ENCODE assay signal across 9 mouse cellular contexts in the genomic region with DNA sequence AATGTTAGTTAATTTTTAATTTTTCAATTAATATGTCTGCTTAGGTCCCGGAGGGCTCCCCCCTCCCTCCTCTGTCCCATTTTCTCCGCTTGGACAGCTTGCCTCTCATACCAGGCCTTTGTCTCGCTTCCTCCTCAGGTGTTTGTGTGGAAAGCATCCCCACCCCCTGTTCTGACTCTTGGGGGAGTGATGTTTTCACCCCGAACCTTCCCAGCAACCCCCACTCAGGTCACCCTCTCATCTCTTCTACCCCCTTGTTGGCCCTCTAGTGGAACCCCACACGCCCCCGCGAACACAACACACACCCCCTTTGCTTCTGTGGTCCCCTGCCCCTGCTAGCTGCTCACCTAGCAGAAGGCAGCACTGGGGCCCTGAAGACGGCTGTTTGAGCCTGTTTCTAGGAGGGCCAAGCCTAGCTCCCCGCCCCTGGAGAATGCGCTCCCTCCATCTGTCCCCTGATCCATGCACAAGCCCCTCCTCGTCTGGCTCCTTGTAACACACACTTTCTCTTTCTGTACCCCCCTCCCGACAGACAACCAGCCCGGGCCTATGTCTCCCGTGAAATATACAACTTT. TPM values are rescaled to one million over a fixed set of nuclear protein-coding genes. Genes with fewer than 3 reads are reported as not detected.
DNase-seq lines count a peak whose midpoint lies in the region; TF ChIP-seq lines count a peak whose summit lies in the region.
"Had no signal": no experiment of that assay in that cellular context is flagged by ENCODE, and none has a peak within 500 bp of the region (broad histone marks: within the 10 kb centered on the region; RNA-seq: fewer than 3 reads in every experiment).

No protein-coding gene starts in this region.

- DNase-seq in heart, adult 18-20 months = peak; percentile 18 to 20
- no peak for DNase-seq in heart, postnatal 25 days (ENCODE audit: low spot score)
- peak; percentile 69 to 72 for DNase-seq in cerebellum, postnatal 14 days
- peak; percentile 25 to 31 for DNase-seq in heart, postnatal 14 days
- peak; percentile 35 to 45 for DNase-seq in layer of hippocampus, adult 18-20 months (ENCODE audit: low spot score in 2 of 2)
- peak; percentile 64 for DNase-seq in lung, postnatal 10 days
- DNase-seq in urinary bladder, adult 18-20 months (ENCODE audit: low spot score in 2 of 2) = no peak

- H3K27me3 ChIP-seq in small intestine, adult 2 months (ENCODE audit: control insufficient read depth, insufficient read depth, low read length) = no peaks in the 10 kb centered on the region

- 17% methylated on average over 14 of the region's 14 CpGs for WGBS in small intestine, adult 2 months

- intact Hi-C loops in heart, postnatal 25 days (cut with DNase I) = loop anchor here (5.0 kb wide), 1 partner anchor 60 kb away; no protein-coding TSS in a partner anchor
- intact Hi-C loops in heart, postnatal 14 days (cut with DNase I) = no loop called here

- no peak overlapping the region for H3K27ac ChIP-seq in small intestine, adult 2 months (ENCODE audit: insufficient read depth, low read depth, low read length)

- H3K36me3 ChIP-seq in small intestine, adult 2 months (ENCODE audit: control insufficient read depth, insufficient read depth, low read length) = no peaks in the 10 kb centered on the region

- no peak for TF ChIP-seq POLR2A in small intestine, adult 2 months (IDR thresholded peaks at IDR 0.05; ENCODE audit: low read depth, low read length)

- no peak for TF ChIP-seq CTCF in small intestine, adult 2 months (IDR thresholded peaks at IDR 0.05; ENCODE audit: extremely low read depth, insufficient read length, insufficient replicate concordance, low read depth, low read length)

- H3K4me1 ChIP-seq in small intestine, adult 2 months (ENCODE audit: control insufficient read depth, insufficient read depth, insufficient read length, low read length) = peaks cover 14% of the 10 kb centered on the region

- H3K4me3 ChIP-seq in small intestine, adult 2 months (ENCODE audit: low read depth, low read length) = peak overlapping the region; percentile 41

RNA-seq across cellular contexts. Expression of a gene that starts 1.0 kb away (rescaled TPM):
- total RNA-seq in heart, adult 18-20 months (2021) = under 1 TPM; 0.17 to 0.36 TPM
- under 1 TPM; 0.53 to 0.60 TPM for total RNA-seq in heart, postnatal 25 days (2021)
- 1 to 10 TPM in 1 of 2 experiments, under 1 TPM in 1; 0.98 to 1.2 TPM for total RNA-seq in heart, postnatal 14 days (2021)
- 10 to 100 TPM; 33.3 to 35.3 TPM for total RNA-seq in layer of hippocampus, adult 18-20 months (2021)
- polyA plus RNA-seq in small intestine, adult 2 months (2012; rRNA removed) = 3.0 and 7.0 TPM in 2 replicates

RNA-seq across cellular contexts. Expression of a gene that starts 12.3 kb away (rescaled TPM):
- total RNA-seq in heart, adult 18-20 months (2021) = 10 to 100 TPM; 22.5 to 25.0 TPM
- 10 to 100 TPM; 22.3 to 22.7 TPM for total RNA-seq in heart, postnatal 25 days (2021)
- total RNA-seq in heart, postnatal 14 days (2021) = 10 to 100 TPM; 24.9 to 26.8 TPM
- 10 to 100 TPM; 49.0 to 57.9 TPM for total RNA-seq in layer of hippocampus, adult 18-20 months (2021)
- 31.2 and 43.7 TPM in 2 replicates for polyA plus RNA-seq in small intestine, adult 2 months (2012; rRNA removed)

RNA-seq across cellular contexts. Expression of a gene that starts 12.7 kb away (rescaled TPM):
- total RNA-seq in heart, adult 18-20 months (2021) = 10 to 100 TPM; 14.1 to 26.6 TPM
- total RNA-seq in heart, postnatal 25 days (2021) = 10 to 100 TPM; 25.3 to 25.5 TPM
- total RNA-seq in heart, postnatal 14 days (2021) = 10 to 100 TPM; 16.5 to 28.8 TPM
- total RNA-seq in layer of hippocampus, adult 18-20 months (2021) = 1 to 10 TPM; 4.7 to 4.9 TPM
- 190 and 304 TPM in 2 replicates for polyA plus RNA-seq in small intestine, adult 2 months (2012; rRNA removed)
- total RNA-seq: MEL had no signal

RNA-seq across cellular contexts. Expression of a gene that starts 13.0 kb away (rescaled TPM):
- 10 to 100 TPM; 38.4 to 44.3 TPM for total RNA-seq in heart, adult 18-20 months (2021)
- total RNA-seq in heart, postnatal 25 days (2021) = 10 to 100 TPM; 35.9 to 37.0 TPM
- total RNA-seq in heart, postnatal 14 days (2021) = 10 to 100 TPM; 25.9 to 26.2 TPM
- total RNA-seq in layer of hippocampus, adult 18-20 months (2021) = 10 to 100 TPM; 40.1 to 43.4 TPM
- polyA plus RNA-seq in small intestine, adult 2 months (2012; rRNA removed) = 30.1 and 46.4 TPM in 2 replicates

RNA-seq across cellular contexts. Expression of a gene that starts 53.7 kb away (rescaled TPM):
- 1 to 10 TPM; 1.0 to 1.5 TPM for total RNA-seq in heart, adult 18-20 months (2021)
- total RNA-seq in heart, postnatal 25 days (2021) = 1 to 10 TPM; 2.2 to 2.3 TPM
- 1 to 10 TPM; 2.6 to 4.3 TPM for total RNA-seq in heart, postnatal 14 days (2021)
- total RNA-seq in layer of hippocampus, adult 18-20 months (2021) = 10 to 100 TPM; 91.5 to 97.8 TPM
- polyA plus RNA-seq in small intestine, adult 2 months (2012; rRNA removed) = 4.6 and 5.1 TPM in 2 replicates

Comparison
In these comparisons a context has a peak if more than half of its experiments do, and no peak if none do; other contexts are left out.
1. DNase-seq: peak in heart, adult 18-20 months (2 of 2), cerebellum, postnatal 14 days (2 of 2), heart, postnatal 14 days (2 of 2), layer of hippocampus, adult 18-20 months (2 of 2) and lung, postnatal 10 days (single experiment); none in heart, postnatal 25 days (single experiment) and urinary bladder, adult 18-20 months (0 of 2).
2. RNA of a gene that starts 1.0 kb away (total RNA-seq): 33.3 to 35.3 TPM in layer of hippocampus, adult 18-20 months; 0.98 to 1.2 TPM in heart, postnatal 14 days, 0.53 to 0.60 TPM in heart, postnatal 25 days and 0.17 to 0.36 TPM in heart, adult 18-20 months; every median in the first group is over 10 times any median in the second.